Mouse (Mus musculus): ENCODE data around the gene Mapk7. TPM values are rescaled to one million over a fixed set of nuclear protein-coding genes. Genes with fewer than 3 reads are reported as not detected.

Gene Mapk7
- total and polyA plus RNA-seq, 3 experiments: 12.4 to 32.3 (median 12.7) TPM

- no peak for ATAC-seq (ENCODE audit: extremely low read depth, insufficient number of reproducible peaks, low FRiP score, poor library complexity, severe bottlenecking)
- Histone ChIP-seq H3K4me1 (ENCODE audit: insufficient read depth, low read depth, low read length) (peaks cover 41% of the 10 kb centered on the region), H3K27me3 (ENCODE audit: insufficient read depth, low read length) (0 out of 2 replicates have a peak, but pooled peaks cover 4% of the 10 kb centered on the region), H3K36me3 (replicated peaks) (peaks cover 26% of the 10 kb centered on the region), H3K4me3 (ENCODE audit: low read depth, low read length) (no peak overlapping the region), H3K9me3 (replicated peaks) (no peaks in the 10 kb centered on the region)
- no peak for DNase-seq (ENCODE audit: low spot score)
- no peak for TF ChIP-seq POLR2AphosphoS5 (IDR thresholded peaks at IDR 0.05; ENCODE audit: insufficient replicate concordance, low read depth, low read length)
- TF ChIP-seq TAL1 (conservative IDR thresholded peaks at IDR 0.05; ENCODE audit: low read depth, low read length): no peak
- TF ChIP-seq GATA2 (IDR thresholded peaks at IDR 0.05; ENCODE audit: borderline replicate concordance, low read depth, low read length): no peak
- TF ChIP-seq GATA1 (IDR thresholded peaks at IDR 0.05; ENCODE audit: borderline replicate concordance, low read length): no peak
- TF ChIP-seq CTCF (IDR thresholded peaks at IDR 0.05; ENCODE audit: low read depth, low read length): no peak
Measured at GRCm38 (mm10) chr11:61495528-61495927, 1.3 kb upstream of the Mapk7 start.

GRCm38 (mm10) chr11:61493525-61494128 is 579 bp downstream of the Mapk7 start:
- peaks cover 45% of the 10 kb centered on the region for H3K36me3 ChIP-seq (replicated peaks)
- H3K4me3 ChIP-seq (ENCODE audit: low read depth, low read length): peak overlapping the region; percentile 88
- H3K27me3 ChIP-seq (ENCODE audit: insufficient read depth, low read length): no peaks in the 10 kb centered on the region
- H3K4me1 ChIP-seq (ENCODE audit: insufficient read depth, low read depth, low read length): peaks cover 27% of the 10 kb centered on the region
- ATAC-seq (ENCODE audit: extremely low read depth, insufficient number of reproducible peaks, low FRiP score, poor library complexity, severe bottlenecking) (peak; percentile 23; the same call in 1 of the 2 replicates), DNase-seq (ENCODE audit: low spot score) (peak; percentile 50)
- TF ChIP-seq POLR2AphosphoS5 (IDR thresholded peaks at IDR 0.05; ENCODE audit: insufficient replicate concordance, low read depth, low read length) (no peak), CTCF (IDR thresholded peaks at IDR 0.05; ENCODE audit: low read depth, low read length) (no peak), TAL1 (conservative IDR thresholded peaks at IDR 0.05; ENCODE audit: low read depth, low read length) (no peak), GATA2 (IDR thresholded peaks at IDR 0.05; ENCODE audit: borderline replicate concordance, low read depth, low read length) (no peak), GATA1 (IDR thresholded peaks at IDR 0.05; ENCODE audit: borderline replicate concordance, low read length) (no peak)
- H3K9me3 ChIP-seq (replicated peaks): no peaks in the 10 kb centered on the region

- peaks cover 25% of the 10 kb centered on the region for H3K4me1 ChIP-seq (ENCODE audit: insufficient read depth, low read depth, low read length)
- TF ChIP-seq GATA1 (IDR thresholded peaks at IDR 0.05; ENCODE audit: borderline replicate concordance, low read length): no peak
- TF ChIP-seq TAL1 (conservative IDR thresholded peaks at IDR 0.05; ENCODE audit: low read depth, low read length): no peak
- no peak for TF ChIP-seq GATA2 (IDR thresholded peaks at IDR 0.05; ENCODE audit: borderline replicate concordance, low read depth, low read length)
- no peak for TF ChIP-seq CTCF (IDR thresholded peaks at IDR 0.05; ENCODE audit: low read depth, low read length)
- no peak for TF ChIP-seq POLR2AphosphoS5 (IDR thresholded peaks at IDR 0.05; ENCODE audit: insufficient replicate concordance, low read depth, low read length)
- H3K27me3 ChIP-seq (ENCODE audit: insufficient read depth, low read length): no peaks in the 10 kb centered on the region
- ATAC-seq (ENCODE audit: extremely low read depth, insufficient number of reproducible peaks, low FRiP score, poor library complexity, severe bottlenecking): no peak
- peak overlapping the region; percentile 88 for H3K4me3 ChIP-seq (ENCODE audit: low read depth, low read length)
- no peak for DNase-seq (ENCODE audit: low spot score)
- H3K9me3 ChIP-seq (replicated peaks): no peaks in the 10 kb centered on the region
- peaks cover 52% of the 10 kb centered on the region for H3K36me3 ChIP-seq (replicated peaks)
Measured at GRCm38 (mm10) chr11:61492749-61493401, 1.3 kb downstream of the Mapk7 start.

- 0 out of 2 replicates have a peak, but pooled peaks cover 2% of the 10 kb centered on the region for H3K27me3 ChIP-seq (ENCODE audit: insufficient read depth, low read length)
- H3K36me3 ChIP-seq (replicated peaks): peaks cover 58% of the 10 kb centered on the region
- no peaks in the 10 kb centered on the region for H3K9me3 ChIP-seq (replicated peaks)
- TF ChIP-seq GATA2 (IDR thresholded peaks at IDR 0.05; ENCODE audit: borderline replicate concordance, low read depth, low read length) (no peak), POLR2AphosphoS5 (IDR thresholded peaks at IDR 0.05; ENCODE audit: insufficient replicate concordance, low read depth, low read length) (no peak), CTCF (IDR thresholded peaks at IDR 0.05; ENCODE audit: low read depth, low read length) (no peak), GATA1 (IDR thresholded peaks at IDR 0.05; ENCODE audit: borderline replicate concordance, low read length) (no peak), TAL1 (conservative IDR thresholded peaks at IDR 0.05; ENCODE audit: low read depth, low read length) (no peak)
- H3K4me3 ChIP-seq (ENCODE audit: low read depth, low read length): no peak overlapping the region
- peaks cover 22% of the 10 kb centered on the region for H3K4me1 ChIP-seq (ENCODE audit: insufficient read depth, low read depth, low read length)
- ATAC-seq (ENCODE audit: extremely low read depth, insufficient number of reproducible peaks, low FRiP score, poor library complexity, severe bottlenecking): no peak
- DNase-seq (ENCODE audit: low spot score): no peak
Measured at GRCm38 (mm10) chr11:61490944-61491520, 3.2 kb downstream of the Mapk7 start.

- Histone ChIP-seq H3K4me3 (ENCODE audit: low read depth, low read length) (no peak overlapping the region), H3K27me3 (ENCODE audit: insufficient read depth, low read length) (peaks cover 10% of the 10 kb centered on the region; the same call in 1 of the 2 replicates), H3K36me3 (replicated peaks) (peaks cover 58% of the 10 kb centered on the region), H3K9me3 (replicated peaks) (no peaks in the 10 kb centered on the region), H3K4me1 (ENCODE audit: insufficient read depth, low read depth, low read length) (peaks cover 18% of the 10 kb centered on the region)
- ATAC-seq (ENCODE audit: extremely low read depth, insufficient number of reproducible peaks, low FRiP score, poor library complexity, severe bottlenecking): no peak
- TF ChIP-seq TAL1 (conservative IDR thresholded peaks at IDR 0.05; ENCODE audit: low read depth, low read length) (no peak), GATA2 (IDR thresholded peaks at IDR 0.05; ENCODE audit: borderline replicate concordance, low read depth, low read length) (no peak), CTCF (IDR thresholded peaks at IDR 0.05; ENCODE audit: low read depth, low read length) (no peak), GATA1 (IDR thresholded peaks at IDR 0.05; ENCODE audit: borderline replicate concordance, low read length) (no peak), POLR2AphosphoS5 (IDR thresholded peaks at IDR 0.05; ENCODE audit: insufficient replicate concordance, low read depth, low read length) (no peak)
- DNase-seq (ENCODE audit: low spot score): no peak
Measured at GRCm38 (mm10) chr11:61489874-61490273, 4.3 kb downstream of the Mapk7 start.

GRCm38 (mm10) chr11:61489085-61489484 is 5.1 kb downstream of the Mapk7 start:
- peaks cover 16% of the 10 kb centered on the region for H3K4me1 ChIP-seq (ENCODE audit: insufficient read depth, low read depth, low read length)
- no peak for DNase-seq (ENCODE audit: low spot score)
- peaks cover 58% of the 10 kb centered on the region for H3K36me3 ChIP-seq (replicated peaks)
- no peak for TF ChIP-seq POLR2AphosphoS5 (IDR thresholded peaks at IDR 0.05; ENCODE audit: insufficient replicate concordance, low read depth, low read length)
- ATAC-seq (ENCODE audit: extremely low read depth, insufficient number of reproducible peaks, low FRiP score, poor library complexity, severe bottlenecking): no peak
- no peaks in the 10 kb centered on the region for H3K9me3 ChIP-seq (replicated peaks)
- peaks cover 17% of the 10 kb centered on the region for H3K27me3 ChIP-seq (ENCODE audit: insufficient read depth, low read length)
- no peak overlapping the region for H3K4me3 ChIP-seq (ENCODE audit: low read depth, low read length)
